Mouse (Mus musculus) left cerebral cortex, postnatal 36 days (tissue): ENCODE results near the gene Glipr1l2. TPM values are rescaled to one million over a fixed set of nuclear protein-coding genes. Genes with fewer than 3 reads are reported as not detected.
"Not testable (repeated sequence)": the region's sequence is repeated elsewhere in the genome, so short reads cannot be mapped to it uniquely, and the experiment has no call there.

Experiments used
- DNase-seq, 2 experiments: peaks; one replicate each; pipeline ENCODE4 v3.0.0; 2021 to 2022; ENCODE audit warnings: low spot score in 2 of 2, mixed read lengths in 1 of 2
- intact Hi-C: fragments of 180-260 bp; cut with DNase I; formaldehyde crosslinking; loops from one replicate; pipeline ENCODE4 v1.15.1; 2025
- total RNA-seq, 2 experiments: library from RNA; stranded (reverse); gene quantifications; 2 replicates each; pipeline ENCODE4 v1.2.3; 2021

Gene Glipr1l2
- total RNA-seq = not detected

DNA sequence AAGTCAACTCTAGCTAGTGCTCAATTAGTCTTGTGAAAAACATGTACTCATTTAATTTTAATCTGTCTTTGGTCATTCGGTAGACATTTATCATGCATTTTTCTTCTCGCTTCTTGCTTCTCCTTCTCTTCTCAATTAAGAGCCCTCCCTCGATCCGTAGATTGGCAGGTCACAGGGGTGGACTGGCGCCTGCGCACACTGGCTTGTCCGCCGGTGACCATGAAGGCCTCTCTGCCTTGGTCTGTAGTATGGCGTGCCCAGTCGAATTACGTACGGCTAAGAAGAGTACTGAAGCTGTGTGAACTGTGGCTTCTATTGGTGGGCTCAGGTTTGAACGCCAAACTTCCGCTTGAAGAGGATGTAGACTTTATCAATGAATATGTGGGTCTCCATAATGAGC lies at the start of gene Glipr1l2:
Gene Glipr1l2, plus strand, starts transcription at position 198 of the 400 bp plus-strand sequence.
- intact Hi-C loops = no loop called here
- DNase-seq = no peak

DNA sequence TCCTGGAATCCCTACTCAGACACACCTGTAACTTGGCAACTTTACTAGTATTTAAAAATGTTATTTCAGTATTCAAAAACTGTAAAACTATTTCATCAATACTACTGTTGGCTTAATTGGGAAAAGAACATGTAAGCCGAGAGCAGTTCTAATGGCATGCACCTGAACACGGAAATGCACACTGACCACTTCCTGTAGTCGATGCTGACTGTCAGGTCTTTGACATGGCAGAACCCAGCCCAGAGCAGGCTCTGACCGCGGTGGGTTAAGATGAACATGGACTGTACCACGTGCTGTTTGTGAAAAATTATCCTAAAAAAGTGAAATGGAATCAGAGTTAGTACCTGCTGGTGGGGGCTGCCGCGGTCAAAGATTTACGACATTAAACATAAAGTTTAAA lies 39.6 kb upstream of the Glipr1l2 start:
- intact Hi-C loops, DNase-seq: not testable (repeated sequence)

DNA sequence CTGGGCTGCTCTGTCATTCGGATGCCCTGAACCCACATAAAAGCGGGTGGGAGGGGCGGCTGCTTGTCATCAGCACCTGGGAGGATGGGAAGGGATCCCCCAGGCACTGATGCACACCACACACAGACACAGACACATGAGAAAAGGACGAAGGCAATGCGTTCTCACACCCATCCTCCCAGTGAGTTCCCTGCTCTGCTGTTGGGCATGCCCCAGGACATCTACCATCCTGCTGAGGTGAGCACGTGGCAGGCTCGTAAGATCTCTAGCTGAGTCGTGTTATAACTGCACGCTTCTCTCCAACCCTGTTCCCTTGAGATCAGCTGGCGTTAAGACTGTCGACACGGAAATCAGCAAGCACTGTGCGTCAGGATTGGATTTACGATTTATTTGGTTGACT lies 38.9 kb upstream of the Glipr1l2 start:
- DNase-seq, intact Hi-C loops: not testable (repeated sequence)

DNA sequence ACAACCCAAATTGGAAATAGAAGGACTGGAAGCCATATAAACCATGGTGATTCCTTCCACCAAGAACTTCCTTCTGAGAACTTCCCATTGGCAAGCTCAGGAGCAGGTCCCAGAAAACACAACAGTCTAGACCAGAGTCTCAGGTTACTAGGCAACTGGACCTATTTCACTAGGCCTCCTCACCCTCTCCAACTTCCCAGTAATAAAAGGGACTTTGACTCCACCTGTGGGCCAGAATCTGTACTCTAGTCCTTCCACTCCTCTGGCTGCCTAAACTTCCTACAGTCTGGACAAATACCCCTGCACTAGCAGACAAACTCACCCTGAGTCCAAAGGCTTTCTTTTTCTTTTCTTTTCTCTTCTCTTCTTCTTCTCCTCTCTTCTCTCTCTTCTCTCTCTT lies 31.9 kb upstream of the Glipr1l2 start:
- DNase-seq = no peak
- intact Hi-C loops = no loop called here

DNA sequence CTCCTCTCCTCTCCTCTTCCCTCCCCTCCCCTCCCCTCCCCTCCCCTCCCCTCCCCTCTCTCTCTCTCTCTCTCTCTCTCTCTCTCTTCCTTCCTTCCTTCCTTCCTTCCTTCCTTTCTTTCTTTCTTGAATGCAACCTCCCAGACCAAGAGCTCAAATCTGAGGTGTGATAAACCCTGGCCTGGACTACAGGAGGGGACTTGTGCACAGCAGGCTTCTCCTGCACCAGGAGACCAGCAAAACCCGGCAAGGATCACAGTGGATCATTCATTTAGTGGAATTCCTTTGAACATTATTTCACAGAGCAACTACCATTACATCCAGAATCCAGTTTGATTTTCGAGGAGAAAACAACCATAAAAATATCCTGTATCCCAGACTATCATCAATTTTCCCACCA lies 31.2 kb upstream of the Glipr1l2 start:
- intact Hi-C loops, DNase-seq: not testable (repeated sequence)

DNA sequence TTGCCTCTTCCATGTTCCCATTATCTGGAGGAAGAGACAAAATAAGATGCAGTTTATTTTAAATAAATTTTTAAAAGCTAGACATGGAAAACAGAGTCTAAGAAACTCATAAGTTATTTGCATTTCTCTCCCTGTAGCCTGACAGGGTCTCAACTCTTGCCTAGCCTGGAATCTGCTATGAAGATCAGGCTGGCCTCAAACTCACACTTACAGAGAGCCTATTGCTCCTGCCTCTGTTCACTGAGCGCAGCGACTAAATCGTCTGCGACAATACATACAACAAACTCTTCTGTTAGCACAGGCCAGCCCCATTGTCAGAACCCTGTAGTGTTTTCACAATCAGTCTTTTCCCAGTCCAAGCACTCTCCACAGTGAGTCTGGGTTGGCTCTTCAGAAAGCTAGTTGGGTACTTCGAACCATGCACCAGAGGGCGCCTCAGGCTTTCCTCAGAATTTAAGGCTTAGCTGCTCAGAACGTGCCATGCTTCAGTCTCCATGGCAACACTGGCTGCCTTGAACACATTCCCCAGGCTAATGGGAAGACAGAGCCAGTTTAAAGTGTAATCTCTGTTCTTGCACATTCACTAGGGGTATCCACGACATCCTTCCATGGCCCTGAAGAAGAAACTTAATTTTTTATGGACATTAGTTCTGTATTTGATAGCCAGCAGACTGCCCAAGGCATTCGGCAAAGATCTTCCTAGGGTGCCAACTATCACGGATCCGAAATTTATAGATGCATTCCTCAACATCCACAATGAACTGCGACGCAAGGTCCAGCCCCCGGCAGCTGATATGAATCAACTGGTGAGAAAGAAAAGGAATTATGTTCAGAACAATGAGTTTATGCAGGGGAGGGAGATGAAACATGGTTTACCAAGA lies 23.2 kb upstream of the Glipr1l2 start, which contains the start of gene Glipr1l1:
Gene Glipr1l1, plus strand, starts transcription at position 488 of the 881 bp plus-strand sequence.
- peak; percentile 74 to 77 for DNase-seq
- intact Hi-C loops = loop anchor here (5.0 kb wide), 2 partner anchors 102 to 742 kb away; partner anchors contain the start of genes Caps2 and Glipr1l3

DNA sequence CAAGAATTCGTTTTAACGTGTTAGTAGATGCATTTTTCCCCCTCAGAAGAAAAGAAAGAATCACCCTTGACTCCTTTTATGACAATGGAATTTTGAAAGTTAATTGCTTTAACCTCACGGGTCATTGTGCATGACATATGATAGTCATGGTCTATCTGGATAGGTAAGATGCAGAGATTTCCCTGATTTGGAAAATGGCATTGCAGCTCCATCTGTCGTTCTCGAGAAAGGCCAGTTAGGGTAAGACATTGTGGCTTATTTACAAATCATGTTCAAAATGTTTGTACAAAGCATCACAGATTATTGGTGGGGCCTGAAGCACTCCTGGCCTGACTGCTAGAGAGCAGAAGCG lies 22.6 kb upstream of the Glipr1l2 start:
- intact Hi-C loops = loop anchor here (5.0 kb wide), 2 partner anchors 102 to 742 kb away; partner anchors contain the start of genes Caps2 and Glipr1l3
- not testable (repeated sequence) for DNase-seq

DNA sequence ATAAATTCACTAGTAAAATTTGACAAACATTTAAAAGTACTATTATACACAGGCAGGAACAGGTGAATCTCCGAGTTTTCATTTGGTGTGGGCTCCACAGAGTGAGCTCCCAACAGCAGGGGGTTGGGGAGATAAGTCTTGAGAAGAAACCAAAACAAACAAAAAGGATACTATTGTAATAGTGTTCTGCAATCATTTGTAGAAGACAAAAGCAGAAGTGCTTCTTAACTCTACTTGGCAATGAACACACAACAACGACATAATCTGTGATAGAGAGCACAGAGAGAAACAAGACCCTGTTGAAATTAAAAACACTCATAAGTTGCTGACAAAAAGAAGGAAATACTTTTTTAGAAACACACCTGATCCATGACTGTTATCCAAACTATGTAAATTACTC lies 3.1 kb upstream of the Glipr1l2 start:
- intact Hi-C loops = no loop called here
- DNase-seq = no peak

DNA sequence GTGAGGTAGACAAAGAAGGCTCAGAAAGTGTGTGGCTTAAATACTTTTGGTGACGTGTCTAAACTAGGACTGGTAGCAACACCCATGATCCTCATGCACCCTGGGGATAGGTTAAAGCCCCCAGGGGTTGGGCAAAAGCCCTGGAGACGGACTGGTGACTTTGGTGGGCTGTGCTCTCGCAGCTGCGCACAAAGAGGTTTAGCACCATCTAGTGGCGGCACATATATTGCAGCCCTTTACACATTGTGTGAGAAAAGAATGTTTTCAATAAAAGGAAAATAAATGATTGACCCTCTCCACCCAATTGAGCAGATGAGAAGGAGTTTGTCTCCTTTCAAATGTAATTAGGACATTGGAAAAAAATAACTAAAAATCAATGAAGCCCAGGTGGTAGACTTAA lies 22.6 kb downstream of the Glipr1l2 start:
- DNase-seq = peak; percentile 26 to 30
- intact Hi-C loops = loop anchor here (5.0 kb wide), 1 partner anchor 128 kb away; no protein-coding TSS in a partner anchor

DNA sequence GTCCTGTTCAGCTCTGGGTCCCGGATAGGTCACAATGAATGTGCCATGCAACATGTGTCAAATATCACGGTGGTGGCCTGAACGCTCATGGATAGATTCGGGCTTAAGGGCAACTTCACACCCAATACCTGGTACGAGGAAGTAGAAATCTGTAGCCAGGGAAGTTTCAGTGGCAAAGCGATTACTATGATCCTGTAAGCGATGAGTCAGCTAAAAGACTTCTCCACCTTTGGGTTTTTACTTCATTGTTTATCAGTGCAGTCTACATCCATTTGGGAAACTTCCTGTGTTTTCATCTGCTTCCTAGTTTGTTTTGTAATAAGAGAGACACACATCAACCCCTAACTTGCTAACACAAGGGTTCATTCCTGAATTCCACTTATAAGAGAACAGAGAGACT lies 27.2 kb downstream of the Glipr1l2 start:
- DNase-seq = no peak

DNA sequence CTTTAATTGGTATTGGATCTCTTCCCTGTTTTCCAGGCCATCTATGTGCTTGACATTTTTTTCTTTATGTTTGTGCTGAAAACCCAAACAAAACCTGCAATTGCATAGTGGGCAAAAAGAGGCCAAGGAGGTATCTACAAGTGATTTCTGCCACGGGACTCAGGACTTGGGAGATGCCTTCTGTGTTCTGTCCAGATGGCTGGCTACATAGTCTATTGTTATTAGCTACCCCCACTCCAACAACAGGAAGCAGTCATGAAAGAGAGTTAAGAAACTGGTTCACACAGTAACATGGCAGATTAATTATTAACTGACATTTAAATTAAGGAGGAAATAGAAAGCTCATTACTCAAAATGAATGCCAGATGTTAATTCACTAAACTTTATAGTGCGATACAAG lies 41.9 kb downstream of the Glipr1l2 start:
- DNase-seq, intact Hi-C loops: not testable (repeated sequence)

More for the DNA sequence above, 27.2 kb downstream of the Glipr1l2 start:
- intact Hi-C loops = no loop called here

DNA sequence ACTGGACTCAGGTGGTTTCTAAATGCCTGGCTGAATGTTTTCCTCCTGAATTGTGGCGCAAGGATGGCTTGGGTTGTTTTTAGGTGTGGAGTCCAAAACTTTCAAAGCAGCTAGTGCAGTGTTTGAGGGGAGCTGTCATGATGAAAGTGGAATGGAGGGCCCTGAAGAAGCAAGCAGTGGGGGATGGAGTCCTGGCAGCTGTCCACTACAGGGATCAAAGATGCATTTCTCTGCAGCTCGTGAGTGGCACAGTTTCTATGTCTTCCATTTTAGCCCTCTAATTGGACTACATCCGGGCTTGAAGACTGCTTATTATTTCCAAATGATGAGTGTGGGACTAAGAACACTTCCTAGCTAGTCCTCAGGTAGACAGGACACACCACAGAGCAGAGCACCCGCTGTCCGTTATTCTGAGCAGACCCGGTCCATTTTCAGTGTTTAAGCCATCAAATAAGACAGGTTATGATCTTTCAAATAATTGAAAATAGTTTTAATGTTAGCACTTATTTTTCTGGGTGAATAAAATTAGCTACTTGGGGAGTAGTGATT lies 44.6 kb downstream of the Glipr1l2 start:
- intact Hi-C loops = not testable (repeated sequence)

DNA sequence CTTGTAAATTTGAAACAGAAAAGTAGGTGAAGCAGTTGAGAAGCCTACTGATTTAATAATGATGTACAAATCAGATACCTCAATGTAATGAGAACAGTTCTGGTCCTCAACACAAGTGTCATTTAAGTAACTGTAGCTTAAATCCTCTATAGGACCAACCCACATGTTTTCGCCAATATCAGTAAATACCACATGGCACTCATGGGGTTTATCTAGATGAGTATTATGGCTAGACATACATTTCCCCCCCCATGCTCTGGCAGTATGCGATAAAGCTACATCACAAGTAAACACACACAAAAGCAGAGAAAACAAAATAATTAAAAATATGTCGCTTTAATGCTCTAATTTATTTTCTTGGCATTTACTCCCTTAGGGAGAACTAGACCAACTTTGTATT lies 49.0 kb downstream of the Glipr1l2 start:
- intact Hi-C loops = no loop called here
- DNase-seq = no peak

More for the DNA sequence above, 44.6 kb downstream of the Glipr1l2 start:
- not testable (repeated sequence) for DNase-seq

DNA sequence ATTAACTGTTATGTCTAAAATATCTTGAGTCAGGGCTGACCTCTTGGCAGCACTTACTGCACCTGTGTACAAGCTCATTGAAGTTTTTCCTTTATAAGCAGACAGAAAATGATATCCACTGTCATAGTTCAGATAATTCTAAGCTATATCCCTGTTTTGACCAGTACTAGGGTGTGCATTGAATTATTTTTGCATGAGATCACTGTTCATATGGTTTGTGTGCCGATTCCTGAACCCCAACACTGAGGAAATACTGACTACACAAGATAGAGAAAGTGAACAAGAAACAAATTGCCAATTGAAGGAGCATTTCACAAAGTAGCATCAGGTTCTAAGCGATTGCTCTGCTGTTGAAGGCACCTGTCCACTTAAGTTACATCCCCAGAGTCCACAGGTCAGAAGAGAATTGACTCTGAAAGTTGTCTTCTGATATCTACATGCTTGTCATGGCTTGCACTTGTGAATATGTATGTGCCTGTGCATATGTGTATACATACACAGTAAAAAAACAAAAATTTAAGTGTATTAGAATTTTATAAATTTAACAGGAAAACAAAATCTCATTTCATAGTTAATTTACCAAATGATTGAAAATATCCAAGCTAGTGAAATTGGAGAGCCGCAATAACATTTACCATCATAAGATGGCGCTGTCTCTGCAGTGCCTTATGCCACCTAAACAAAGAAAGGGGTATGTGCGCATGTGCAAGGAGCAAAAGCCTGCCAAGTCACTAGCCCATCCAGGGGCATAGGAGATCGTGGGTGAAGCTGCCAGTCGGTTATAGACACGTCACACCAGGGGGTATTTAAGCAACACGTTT lies 55.1 kb downstream of the Glipr1l2 start:
- intact Hi-C loops = no loop called here
- peak; percentile 18 to 24 for DNase-seq

DNA sequence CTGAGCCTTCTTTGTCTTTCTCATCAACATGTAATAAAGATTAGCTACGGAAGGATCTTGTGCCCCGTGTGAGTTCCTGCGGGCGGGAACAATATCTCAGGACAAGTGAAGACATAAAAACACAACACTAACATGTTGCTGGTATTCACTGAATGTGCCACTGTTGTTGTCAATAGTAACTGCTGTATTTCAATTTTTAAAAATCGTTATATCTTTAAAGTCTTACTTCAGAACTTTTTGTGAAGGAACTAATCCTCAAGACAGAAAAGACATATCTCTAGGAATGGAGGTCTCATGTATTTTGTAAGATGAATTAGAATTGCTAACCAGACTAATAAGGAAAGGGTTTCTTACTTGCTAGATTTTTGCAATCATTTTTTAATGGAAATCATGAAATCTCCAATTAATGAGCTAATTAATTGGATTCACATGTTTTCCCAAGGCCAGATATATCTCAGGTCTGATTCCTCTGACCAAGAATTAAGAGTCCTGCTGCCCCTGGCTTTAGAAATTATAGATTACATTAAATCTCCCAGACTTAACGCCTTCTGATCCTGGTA lies 55.8 kb downstream of the Glipr1l2 start:
- no peak for DNase-seq
- intact Hi-C loops = no loop called here

DNA sequence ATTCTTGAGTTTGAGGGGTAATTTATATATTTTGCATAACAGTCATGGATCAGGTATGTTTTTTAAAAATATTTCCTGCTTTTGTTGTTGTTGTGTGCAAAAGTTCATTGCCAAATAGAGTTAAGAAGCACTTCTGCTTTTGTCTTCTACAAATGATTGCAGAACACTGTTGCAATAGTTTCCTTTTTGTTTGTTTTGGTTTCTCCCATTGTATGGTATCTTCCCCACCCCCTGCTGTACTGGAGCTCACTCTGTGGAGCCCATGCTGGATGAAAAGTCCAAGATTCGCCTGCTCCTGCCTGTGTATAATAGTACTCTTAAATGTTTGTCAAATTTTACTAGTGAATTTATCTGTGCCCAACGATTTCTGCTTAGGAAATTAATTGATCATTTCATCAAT lies 56.7 kb downstream of the Glipr1l2 start:
- intact Hi-C loops = no loop called here
- no peak for DNase-seq
